Mouse (Mus musculus) MEL (cell line): ENCODE results near the gene Lgsn. TPM values are rescaled to one million over a fixed set of nuclear protein-coding genes. Genes with fewer than 3 reads are reported as not detected.

ENCODE experiments used
- DNase-seq: peaks from one replicate; pipeline ENCODE4 v3.0.0; 2011; ENCODE audit warnings: low read depth, low spot score
- H3K27ac ChIP-seq: 2 replicates; pipeline ENCODE4 v1.5.1; 2012; ENCODE audit warnings: low read depth, mild to moderate bottlenecking, control low read depth, low read length, moderate library complexity; ENCODE audit not compliant: control insufficient read depth
- H3K27me3 ChIP-seq, 2 experiments: fragments of 150-350 bp in 1 of 2; sonication (generic) in 1 of 2; 2 replicates each; pipeline ENCODE4 v1.6.1; 2012; ENCODE audit warnings: low read length in 2 of 2, mild to moderate bottlenecking in 2 of 2, improper control_type of control experiment in 1 of 2, moderate library complexity in 1 of 2; ENCODE audit not compliant: insufficient read depth in 2 of 2, control insufficient read depth in 1 of 2
- H3K36me3 ChIP-seq, 2 experiments: 2 replicates each; pipeline ENCODE4 v1.6.1; 2012 to 2014; ENCODE audit warnings: low read length in 2 of 2, improper control_type of control experiment in 1 of 2, inconsistent platforms in 1 of 2, mild to moderate bottlenecking in 1 of 2; ENCODE audit not compliant: insufficient read depth in 2 of 2, control insufficient read depth in 1 of 2
- H3K4me1 ChIP-seq, 2 experiments: fragments of 150-350 bp in 1 of 2; sonication (generic) in 1 of 2; 2 replicates each; pipeline ENCODE4 v1.6.1; 2012; ENCODE audit warnings: low read length in 2 of 2, improper control_type of control experiment in 1 of 2, mild to moderate bottlenecking in 1 of 2; ENCODE audit not compliant: insufficient read depth in 2 of 2, control insufficient read depth in 1 of 2
- H3K4me3 ChIP-seq, 2 experiments: fragments of 150-350 bp in 1 of 2; sonication (generic) in 1 of 2; 2 replicates each; pipeline ENCODE4 v1.5.1; 2012; ENCODE audit warnings: low read depth in 2 of 2, low read length in 2 of 2, mild to moderate bottlenecking in 2 of 2, moderate library complexity in 2 of 2, control low read depth in 1 of 2, improper control_type of control experiment in 1 of 2; ENCODE audit not compliant: control insufficient read depth in 1 of 2, insufficient read depth in 1 of 2
- H3K79me2 ChIP-seq: 2 replicates; pipeline ENCODE4 v1.6.1; 2012; ENCODE audit warnings: mild to moderate bottlenecking, low read length, moderate library complexity; ENCODE audit not compliant: control insufficient read depth, poor library complexity, insufficient read depth
- H3K9ac ChIP-seq: 2 replicates; pipeline ENCODE4 v1.6.1; 2012; ENCODE audit warnings: low read depth, mild to moderate bottlenecking, control low read depth, low read length, moderate library complexity; ENCODE audit not compliant: control insufficient read depth, poor library complexity, severe bottlenecking
- H3K9me3 ChIP-seq: fragments of 150-350 bp; sonication (generic); replicated peaks from 2 replicates; pipeline ENCODE4 v1.6.1; 2012; ENCODE audit warnings: mild to moderate bottlenecking, low read length, improper control_type of control experiment, moderate library complexity; ENCODE audit not compliant: insufficient read depth
- BHLHE40 ChIP-seq: IDR thresholded peaks from 2 replicates; pipeline ENCODE4 v1.6.1; 2012; ENCODE audit warnings: low read depth, mild to moderate bottlenecking, inconsistent platforms, low read length, improper control_type of control experiment, borderline replicate concordance
- CTCF ChIP-seq, 3 experiments: IDR thresholded peaks in 2 of 3; conservative IDR thresholded peaks in 1 of 3; 2 replicates each; pipeline ENCODE4 v1.5.1; 2011 to 2012; ENCODE audit warnings: low read length in 3 of 3, low read depth in 2 of 3, mild to moderate bottlenecking in 2 of 3, improper control_type of control experiment in 1 of 3, inconsistent platforms in 1 of 3, mixed read lengths in 1 of 3, moderate library complexity in 1 of 3; ENCODE audit not compliant: control insufficient read depth in 1 of 3, insufficient read depth in 1 of 3, poor library complexity in 1 of 3, severe bottlenecking in 1 of 3
- E2F4 ChIP-seq: IDR thresholded peaks from 2 replicates; pipeline ENCODE4 v1.6.1; 2011; ENCODE audit warnings: low read depth, low read length, improper control_type of control experiment, borderline replicate concordance
- EP300 ChIP-seq, 2 experiments: IDR thresholded peaks; 2 replicates each; pipeline ENCODE4 v1.6.1; 2011; ENCODE audit warnings: improper control_type of control experiment in 2 of 2, low read length in 2 of 2, low read depth in 1 of 2, mild to moderate bottlenecking in 1 of 2
- ETS1 ChIP-seq: IDR thresholded peaks from 2 replicates; pipeline ENCODE4 v1.6.1; 2012; ENCODE audit warnings: low read depth, mild to moderate bottlenecking, inconsistent platforms, low read length, improper control_type of control experiment, moderate library complexity
- GABPA ChIP-seq: IDR thresholded peaks from 2 replicates; pipeline ENCODE4 v1.6.1; 2012; ENCODE audit warnings: low read depth, mild to moderate bottlenecking, inconsistent platforms, low read length, improper control_type of control experiment, moderate library complexity
- KAT2A ChIP-seq: conservative IDR thresholded peaks from 2 replicates; pipeline ENCODE4 v1.6.1; 2012; ENCODE audit warnings: low read depth, low read length, improper control_type of control experiment, inconsistent platforms
- MAX ChIP-seq: IDR thresholded peaks from 2 replicates; pipeline ENCODE4 v1.6.1; 2011; ENCODE audit warnings: low read length, improper control_type of control experiment
- MAZ ChIP-seq: IDR thresholded peaks from 2 replicates; pipeline ENCODE4 v1.6.1; 2012; ENCODE audit warnings: low read depth, mild to moderate bottlenecking, inconsistent platforms, low read length, improper control_type of control experiment
- MXI1 ChIP-seq: IDR thresholded peaks from 2 replicates; pipeline ENCODE4 v1.6.1; 2011; ENCODE audit warnings: mild to moderate bottlenecking, low read depth, low read length, improper control_type of control experiment
- MYB ChIP-seq: IDR thresholded peaks from 2 replicates; pipeline ENCODE4 v1.6.1; 2011; ENCODE audit warnings: mild to moderate bottlenecking, low read depth, low read length, improper control_type of control experiment
- NELFE ChIP-seq: IDR thresholded peaks from 2 replicates; pipeline ENCODE4 v1.6.1; 2011; ENCODE audit warnings: low read depth, low read length, improper control_type of control experiment
- POLR2AphosphoS2 ChIP-seq: IDR thresholded peaks from 2 replicates; pipeline ENCODE4 v1.6.1; 2011; ENCODE audit warnings: low read length, improper control_type of control experiment
- RAD21 ChIP-seq: IDR thresholded peaks from 2 replicates; pipeline ENCODE4 v1.6.1; 2011; ENCODE audit warnings: mild to moderate bottlenecking, low read depth, low read length, improper control_type of control experiment
- RCOR1 ChIP-seq: IDR thresholded peaks from 2 replicates; pipeline ENCODE4 v1.6.1; 2012; ENCODE audit warnings: low read depth, mild to moderate bottlenecking, inconsistent platforms, low read length, improper control_type of control experiment
- SMC3 ChIP-seq: IDR thresholded peaks from 2 replicates; pipeline ENCODE4 v1.6.1; 2011; ENCODE audit warnings: low read depth, low read length, improper control_type of control experiment
- TAL1 ChIP-seq: IDR thresholded peaks from 2 replicates; pipeline ENCODE4 v1.6.1; 2012; ENCODE audit warnings: mild to moderate bottlenecking, inconsistent platforms, low read length, moderate library complexity, mixed read lengths
- TBP ChIP-seq: IDR thresholded peaks from 2 replicates; pipeline ENCODE4 v1.8.0; 2011; ENCODE audit warnings: low read depth, low read length, improper control_type of control experiment
- TCF12 ChIP-seq: IDR thresholded peaks from 2 replicates; pipeline ENCODE4 v1.6.1; 2014; ENCODE audit warnings: low read depth, mild to moderate bottlenecking, inconsistent platforms, low read length, improper control_type of control experiment, moderate library complexity
- UBTF ChIP-seq: IDR thresholded peaks from 2 replicates; pipeline ENCODE4 v1.6.1; 2012; ENCODE audit warnings: low read depth, mild to moderate bottlenecking, inconsistent platforms, low read length, improper control_type of control experiment, moderate library complexity, borderline replicate concordance; ENCODE audit not compliant: insufficient read depth
- USF1 ChIP-seq: IDR thresholded peaks from 2 replicates; pipeline ENCODE4 v1.6.1; 2014; ENCODE audit warnings: low read depth, mild to moderate bottlenecking, inconsistent platforms, low read length, improper control_type of control experiment, moderate library complexity
- USF2 ChIP-seq, 2 experiments: IDR thresholded peaks; 2 replicates each; pipeline ENCODE4 v1.6.1; 2011 to 2012; ENCODE audit warnings: improper control_type of control experiment in 2 of 2, low read length in 2 of 2, borderline replicate concordance in 1 of 2, inconsistent platforms in 1 of 2, low read depth in 1 of 2, mild to moderate bottlenecking in 1 of 2; ENCODE audit not compliant: insufficient read depth in 1 of 2
- ZC3H11A ChIP-seq: IDR thresholded peaks from 2 replicates; pipeline ENCODE4 v1.6.1; 2012; ENCODE audit warnings: low read depth, mild to moderate bottlenecking, inconsistent platforms, low read length, improper control_type of control experiment
- ZMIZ1 ChIP-seq: IDR thresholded peaks from 2 replicates; pipeline ENCODE4 v1.6.1; 2012; ENCODE audit warnings: low read depth, mild to moderate bottlenecking, inconsistent platforms, low read length, improper control_type of control experiment, moderate library complexity
- ZNF384 ChIP-seq: IDR thresholded peaks from 2 replicates; pipeline ENCODE4 v1.6.1; 2012; ENCODE audit warnings: low read depth, mild to moderate bottlenecking, inconsistent platforms, low read length, improper control_type of control experiment
- polyA plus RNA-seq, 2 experiments: library from polyadenylated mRNA; stranded (reverse) in 1 of 2; unstranded in 1 of 2; fragments of >175 nt in 1 of 2; fragments of >200 nt in 1 of 2; gene quantifications; 2 replicates each; pipeline versions ENCODE4 v1.2.1 to v1.2.4; 2012; ENCODE audit warnings: low replicate concordance in 2 of 2, low read depth in 1 of 2; ENCODE audit not compliant: insufficient read length in 2 of 2, insufficient read depth in 1 of 2, missing spikeins in 1 of 2
- total RNA-seq: library from RNA; depleted of rRNA; stranded (reverse); fragments of 300-350 nt; gene quantifications from 2 replicates; pipeline ENCODE4 v1.2.3, GENCODE M21; 2012

Lgsn gene
- total and polyA plus RNA-seq, 3 experiments, result not detected

DNA sequence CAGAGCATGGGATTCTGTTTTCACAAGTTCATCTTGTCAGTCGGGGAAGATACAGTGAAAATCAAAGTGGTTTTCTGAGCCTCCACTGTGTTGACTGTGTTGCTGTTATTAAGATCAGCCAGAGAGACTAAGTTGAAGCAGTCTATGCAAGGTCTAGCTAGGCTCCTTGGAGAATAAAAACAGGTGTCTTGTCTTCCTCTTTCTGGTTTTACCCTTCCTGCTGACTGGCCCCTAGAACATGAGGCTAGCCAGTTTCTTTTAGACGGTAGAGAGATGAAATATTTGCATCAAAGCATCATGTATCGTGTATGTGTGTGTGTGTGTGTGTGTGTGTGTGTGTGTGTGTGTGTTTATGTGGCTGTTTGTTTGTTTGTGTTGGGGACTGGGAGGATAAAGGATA lies 29.6 kb downstream of the Lgsn start:
- Histone ChIP-seq H3K79me2 (no peaks in the 10 kb centered on the region), H3K27me3 (no peaks in the 10 kb centered on the region), H3K9me3 (no peaks in the 10 kb centered on the region), H3K36me3 (no peaks in the 10 kb centered on the region), H3K9ac (no peak overlapping the region)
- TF ChIP-seq POLR2AphosphoS2 (no peak), USF2 (IDR thresholded peaks at IDR 0.05; ENCODE audit: borderline replicate concordance in 1 of 2, insufficient read depth in 1 of 2, low read depth in 1 of 2, low read length in 2 of 2) (no peak), TCF12 (no peak), BHLHE40 (no peak), GABPA (no peak), MYB (no peak)
- TF ChIP-seq, all 39 proteins: peak for 0
- no peaks in the 10 kb centered on the region for H3K4me1 ChIP-seq
- DNase-seq, result no peak
- H3K4me3 ChIP-seq, result no peak overlapping the region
- H3K27ac ChIP-seq, result no peak overlapping the region

DNA sequence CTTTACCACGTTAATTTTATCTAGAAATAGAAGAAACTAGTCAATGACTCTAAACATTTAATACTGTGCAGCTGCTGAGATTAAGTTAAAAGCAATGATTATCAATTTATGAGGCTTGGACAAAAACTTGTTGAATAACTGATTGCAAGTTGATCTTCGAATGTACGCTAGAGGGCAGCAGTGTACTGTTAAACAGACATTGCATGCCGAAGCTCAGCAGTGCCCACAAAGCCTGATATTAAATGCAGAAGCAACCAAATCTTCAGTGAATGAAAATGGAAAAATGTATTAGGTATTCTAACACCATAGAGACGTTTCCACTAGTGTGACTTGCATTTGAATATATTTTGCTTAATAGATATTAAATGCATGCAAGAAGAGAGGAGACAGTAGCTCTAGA lies 33.9 kb downstream of the Lgsn start:
- DNase-seq, result peak; percentile 70
- H3K9ac ChIP-seq, result no peak overlapping the region
- H3K4me1 ChIP-seq, result no peaks in the 10 kb centered on the region
- no peak for TF ChIP-seq E2F4
- no peak for TF ChIP-seq MAX
- no peak for TF ChIP-seq RCOR1
- TF ChIP-seq GABPA, result no peak
- TF ChIP-seq ETS1, result no peak
- no peak for TF ChIP-seq BHLHE40
- TF ChIP-seq MAZ, result no peak
- TF ChIP-seq RAD21, result peak; percentile 94
- no peak for TF ChIP-seq NELFE
- TF ChIP-seq UBTF, result no peak
- no peak for TF ChIP-seq TBP
- TF ChIP-seq ZNF384, result no peak
- TF ChIP-seq CTCF (IDR thresholded peaks at IDR 0.05 in 2 of 3, conservative IDR thresholded peaks at IDR 0.05 in 1 of 3; ENCODE audit: control insufficient read depth in 1 of 3, insufficient read depth in 1 of 3, low read depth in 2 of 3, low read length in 3 of 3, poor library complexity in 1 of 3, severe bottlenecking in 1 of 3), result peak; percentile 54 to 84 (median 68)
- no peak for TF ChIP-seq POLR2AphosphoS2
- no peak for TF ChIP-seq EP300 (IDR thresholded peaks at IDR 0.05; ENCODE audit: low read depth in 1 of 2, low read length in 2 of 2)
- TF ChIP-seq ZMIZ1, result no peak
- no peak for TF ChIP-seq USF1
- peak; percentile 83 for TF ChIP-seq SMC3
- TF ChIP-seq TAL1, result no peak
- TF ChIP-seq ZC3H11A, result peak; percentile 72
- TF ChIP-seq MXI1, result no peak
- TF ChIP-seq KAT2A, result no peak
- TF ChIP-seq, all 39 proteins: peak for 4
- Histone ChIP-seq H3K27me3 (no peaks in the 10 kb centered on the region), H3K27ac (no peak overlapping the region), H3K4me3 (no peak overlapping the region), H3K36me3 (no peaks in the 10 kb centered on the region), H3K79me2 (no peaks in the 10 kb centered on the region), H3K9me3 (no peaks in the 10 kb centered on the region)
